Mouse (Mus musculus): Measurements from ENCODE around the gene Serpina1e. TPM values are rescaled to one million over a fixed set of nuclear protein-coding genes. Genes with fewer than 3 reads are reported as not detected.

Serpina1e gene
- polyA plus RNA-seq, 1 experiment from 2014 or later, result not detected

GRCm38 (mm10) chr12:103985868-103986267 lies 27.1 kb upstream of the Serpina1e start:
- Histone ChIP-seq H3K4me2 (replicated peaks) (no peak overlapping the region), H3K9me3 (no peaks in the 10 kb centered on the region), H3K4me3 (no peak overlapping the region), H3K4me1 (no peaks in the 10 kb centered on the region), H3K9ac (no peak overlapping the region), H3K36me3 (no peaks in the 10 kb centered on the region), H3K27ac (no peak overlapping the region), H3K27me3 (0 out of 2 replicates have a peak, but pooled peaks cover 3% of the 10 kb centered on the region)
- 60% methylated on average over 5 of the region's 5 CpGs for WGBS
- ATAC-seq (ENCODE audit: low FRiP score, low read depth), result no peak

- Histone ChIP-seq H3K4me1 (no peaks in the 10 kb centered on the region), H3K4me3 (no peak overlapping the region), H3K27me3 (0 out of 2 replicates have a peak, but pooled peaks cover 3% of the 10 kb centered on the region), H3K9me3 (no peaks in the 10 kb centered on the region), H3K4me2 (replicated peaks) (no peak overlapping the region), H3K36me3 (no peaks in the 10 kb centered on the region), H3K27ac (no peak overlapping the region), H3K9ac (no peak overlapping the region)
- 60% methylated on average over 4 of the region's 4 CpGs for WGBS
- ATAC-seq (ENCODE audit: low FRiP score, low read depth), result no peak
Measured at GRCm38 (mm10) chr12:103984935-103985334, 26.2 kb upstream of the Serpina1e start.

GRCm38 (mm10) chr12:103981646-103982360 lies 23.0 kb upstream of the Serpina1e start:
- no peak for ATAC-seq (ENCODE audit: low FRiP score, low read depth)
- H3K9ac ChIP-seq, result no peak overlapping the region
- no peak overlapping the region for H3K4me2 ChIP-seq (replicated peaks)
- H3K9me3 ChIP-seq, result no peaks in the 10 kb centered on the region
- H3K4me1 ChIP-seq, result no peaks in the 10 kb centered on the region
- H3K36me3 ChIP-seq, result no peaks in the 10 kb centered on the region
- no peak overlapping the region for H3K4me3 ChIP-seq
- 76% methylated on average over 7 of the region's 7 CpGs for WGBS
- 0 out of 2 replicates have a peak, but pooled peaks cover 3% of the 10 kb centered on the region for H3K27me3 ChIP-seq
- H3K27ac ChIP-seq, result no peak overlapping the region

GRCm38 (mm10) chr12:103978294-103978693 lies 19.5 kb upstream of the Serpina1e start:
- Histone ChIP-seq H3K4me2 (replicated peaks) (no peak overlapping the region), H3K36me3 (no peaks in the 10 kb centered on the region), H3K4me3 (no peak overlapping the region), H3K27ac (no peak overlapping the region), H3K4me1 (no peaks in the 10 kb centered on the region), H3K27me3 (no peaks in the 10 kb centered on the region), H3K9ac (no peak overlapping the region), H3K9me3 (no peaks in the 10 kb centered on the region)
- WGBS, result 78% methylated on average over 10 of the region's 10 CpGs
- ATAC-seq (ENCODE audit: low FRiP score, low read depth), result no peak

GRCm38 (mm10) chr12:103977846-103978245 lies 19.1 kb upstream of the Serpina1e start:
- Histone ChIP-seq H3K9me3 (no peaks in the 10 kb centered on the region), H3K27ac (no peak overlapping the region), H3K36me3 (no peaks in the 10 kb centered on the region), H3K9ac (no peak overlapping the region), H3K4me2 (replicated peaks) (no peak overlapping the region), H3K4me3 (no peak overlapping the region), H3K4me1 (no peaks in the 10 kb centered on the region), H3K27me3 (no peaks in the 10 kb centered on the region)
- 40% methylated on average over 5 of the region's 5 CpGs for WGBS
- ATAC-seq (ENCODE audit: low FRiP score, low read depth), result no peak

- Histone ChIP-seq H3K9me3 (no peaks in the 10 kb centered on the region), H3K27me3 (no peaks in the 10 kb centered on the region), H3K9ac (no peak overlapping the region), H3K27ac (no peak overlapping the region), H3K4me1 (no peaks in the 10 kb centered on the region), H3K4me3 (no peak overlapping the region), H3K36me3 (no peaks in the 10 kb centered on the region), H3K4me2 (replicated peaks) (no peak overlapping the region)
- ATAC-seq (ENCODE audit: low FRiP score, low read depth), result no peak
- WGBS, result 71% methylated on average over 3 of the region's 3 CpGs
Measured at GRCm38 (mm10) chr12:103977060-103977459, 18.3 kb upstream of the Serpina1e start.

GRCm38 (mm10) chr12:103971080-103971479 lies 12.3 kb upstream of the Serpina1e start:
- Histone ChIP-seq H3K9ac (no peak overlapping the region), H3K27me3 (no peaks in the 10 kb centered on the region), H3K4me3 (no peak overlapping the region), H3K4me1 (no peaks in the 10 kb centered on the region), H3K9me3 (no peaks in the 10 kb centered on the region), H3K36me3 (no peaks in the 10 kb centered on the region), H3K27ac (no peak overlapping the region), H3K4me2 (replicated peaks) (no peak overlapping the region)
- WGBS, result 92% methylated on average over 4 of the region's 4 CpGs
- ATAC-seq (ENCODE audit: low FRiP score, low read depth), result no peak

- no peaks in the 10 kb centered on the region for H3K27me3 ChIP-seq
- H3K4me3 ChIP-seq, result no peak overlapping the region
- H3K9me3 ChIP-seq, result no peaks in the 10 kb centered on the region
- no peak for ATAC-seq (ENCODE audit: low FRiP score, low read depth)
- no peak overlapping the region for H3K27ac ChIP-seq
- no peaks in the 10 kb centered on the region for H3K36me3 ChIP-seq
- 90% methylated on average over 9 of the region's 9 CpGs for WGBS
- H3K4me1 ChIP-seq, result no peaks in the 10 kb centered on the region
- H3K9ac ChIP-seq, result no peak overlapping the region
- no peak overlapping the region for H3K4me2 ChIP-seq (replicated peaks)
Measured at GRCm38 (mm10) chr12:103969577-103970116, 10.9 kb upstream of the Serpina1e start.

GRCm38 (mm10) chr12:103966761-103967160 lies 8.0 kb upstream of the Serpina1e start:
- Histone ChIP-seq H3K27me3 (no peaks in the 10 kb centered on the region), H3K27ac (no peak overlapping the region), H3K4me3 (no peak overlapping the region), H3K4me1 (no peaks in the 10 kb centered on the region), H3K4me2 (replicated peaks) (no peak overlapping the region), H3K9ac (no peak overlapping the region), H3K36me3 (no peaks in the 10 kb centered on the region), H3K9me3 (no peaks in the 10 kb centered on the region)
- 81% methylated on average over 3 of the region's 3 CpGs for WGBS
- ATAC-seq (ENCODE audit: low FRiP score, low read depth), result no peak

GRCm38 (mm10) chr12:103963288-103963687 lies 4.5 kb upstream of the Serpina1e start:
- Histone ChIP-seq H3K9ac (no peak overlapping the region), H3K36me3 (no peaks in the 10 kb centered on the region), H3K9me3 (no peaks in the 10 kb centered on the region), H3K4me3 (no peak overlapping the region), H3K4me2 (replicated peaks) (no peak overlapping the region), H3K27me3 (no peaks in the 10 kb centered on the region), H3K4me1 (no peaks in the 10 kb centered on the region), H3K27ac (no peak overlapping the region)
- WGBS, result 84% methylated on average over 4 of the region's 4 CpGs
- ATAC-seq (ENCODE audit: low FRiP score, low read depth), result no peak

- Histone ChIP-seq H3K27ac (no peak overlapping the region), H3K9me3 (no peaks in the 10 kb centered on the region), H3K27me3 (no peaks in the 10 kb centered on the region), H3K36me3 (no peaks in the 10 kb centered on the region), H3K4me1 (no peaks in the 10 kb centered on the region), H3K9ac (no peak overlapping the region), H3K4me2 (replicated peaks) (no peak overlapping the region), H3K4me3 (no peak overlapping the region)
- no peak for ATAC-seq (ENCODE audit: low FRiP score, low read depth)
- 73% methylated on average over 8 of the region's 8 CpGs for WGBS
Measured at GRCm38 (mm10) chr12:103962860-103963259, 4.1 kb upstream of the Serpina1e start.

- ATAC-seq (ENCODE audit: low FRiP score, low read depth), result no peak
- Histone ChIP-seq H3K4me3 (no peak overlapping the region), H3K27ac (no peak overlapping the region), H3K4me1 (no peaks in the 10 kb centered on the region), H3K9me3 (no peaks in the 10 kb centered on the region), H3K36me3 (no peaks in the 10 kb centered on the region), H3K4me2 (replicated peaks) (no peak overlapping the region), H3K9ac (no peak overlapping the region), H3K27me3 (no peaks in the 10 kb centered on the region)
- 88% methylated on average over 5 of the region's 5 CpGs for WGBS
Measured at GRCm38 (mm10) chr12:103962337-103962736, 3.6 kb upstream of the Serpina1e start.

- Histone ChIP-seq H3K9ac (no peak overlapping the region), H3K36me3 (no peaks in the 10 kb centered on the region), H3K27me3 (no peaks in the 10 kb centered on the region), H3K4me3 (no peak overlapping the region), H3K9me3 (no peaks in the 10 kb centered on the region), H3K4me2 (replicated peaks) (no peak overlapping the region), H3K4me1 (no peaks in the 10 kb centered on the region), H3K27ac (no peak overlapping the region)
- no peak for ATAC-seq (ENCODE audit: low FRiP score, low read depth)
- 94% methylated on average over 1 of the region's 1 CpGs for WGBS
Measured at GRCm38 (mm10) chr12:103961716-103962115, 2.9 kb upstream of the Serpina1e start.
